Mouse (Mus musculus) cortical plate, adult 2 months (tissue): ENCODE results near the gene Tbl2.

Experiments
- CTCF ChIP-seq: fragments of 200-500 bp; IDR thresholded peaks from 2 replicates; pipeline ENCODE4 v1.5.1; 2011; ENCODE audit warnings: mild to moderate bottlenecking, control low read depth, low read length; ENCODE audit not compliant: insufficient read depth; ENCODE audit errors: extremely low read depth
- POLR2A ChIP-seq: fragments of 200-500 bp; IDR thresholded peaks from 2 replicates; pipeline ENCODE4 v1.6.1; 2011; ENCODE audit warnings: mild to moderate bottlenecking, low read length, control low read depth; ENCODE audit not compliant: insufficient read depth; ENCODE audit errors: extremely low read depth

DNA sequence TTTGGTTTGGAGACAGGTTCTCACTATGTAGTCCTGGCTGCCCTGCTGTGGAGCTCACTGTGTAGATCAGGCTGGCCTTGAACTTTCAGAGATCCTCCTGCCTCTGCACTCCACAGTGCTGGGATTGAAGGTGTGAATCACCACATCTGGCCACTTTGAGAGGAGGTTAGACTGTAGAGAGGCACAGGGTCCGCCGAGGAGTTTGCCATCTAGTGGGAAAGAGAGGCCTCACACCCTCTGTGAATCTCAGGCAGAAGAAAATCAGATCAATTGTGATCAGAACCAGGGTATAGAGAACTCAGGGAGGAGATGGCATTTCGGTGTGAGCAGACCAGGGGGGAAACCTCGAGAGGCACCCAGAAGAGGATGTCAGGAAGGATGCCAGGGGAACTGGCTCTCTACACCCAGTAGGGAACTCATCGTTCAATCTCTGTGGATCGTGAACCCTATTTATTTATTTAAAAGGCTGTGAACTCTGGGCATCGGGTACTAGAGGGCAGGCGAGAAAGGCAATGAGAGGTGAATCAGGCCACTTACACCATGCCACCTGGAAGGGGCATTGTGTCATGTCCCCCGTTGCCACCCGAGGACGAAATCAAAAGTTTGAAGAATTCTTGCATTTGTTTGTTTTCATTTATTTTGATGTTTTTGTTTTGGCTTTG is 45.3 kb upstream of the Tbl2 start:
- TF ChIP-seq POLR2A, result no peak
- TF ChIP-seq CTCF, result peak; percentile 34
